Mouse (Mus musculus) regulatory T cell (primary cell): ENCODE data around the gene Olfr402.
"Not testable (repeated sequence)": the region's sequence is repeated elsewhere in the genome, so short reads cannot be mapped to it uniquely, and the experiment has no call there.

Source experiments
- in situ Hi-C: fragments of 300-600 bp; cut with MboI, MseI; formaldehyde crosslinking; loops from one replicate; pipeline ENCODE4 v1.15.1; 2025; ENCODE audit warnings: high pct_unique_total_duplicates

Gene Olfr402

DNA sequence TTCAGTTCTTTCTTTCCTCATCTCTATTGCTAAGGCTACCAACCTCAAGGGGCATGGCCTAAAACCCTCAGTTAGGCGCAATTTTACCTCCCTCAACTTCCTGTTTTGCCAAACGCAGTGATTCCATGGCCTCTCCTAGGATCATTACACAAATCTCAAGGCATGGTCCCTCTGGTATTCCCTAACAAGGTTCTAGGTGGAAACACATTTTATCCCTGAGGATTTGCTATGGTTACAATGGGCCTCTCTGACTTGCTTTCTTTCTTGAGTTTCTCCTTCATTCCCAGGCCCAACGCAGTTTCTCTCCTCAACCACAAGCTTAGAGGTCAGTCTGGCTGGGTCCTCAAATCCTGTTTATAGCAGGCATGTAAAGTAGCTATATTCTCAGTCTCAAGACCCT is at the start of gene Olfr402:
Gene Olfr402, plus strand, starts transcription at position 301 of the 400 bp plus-strand sequence.
- in situ Hi-C loops = no loop called here

DNA sequence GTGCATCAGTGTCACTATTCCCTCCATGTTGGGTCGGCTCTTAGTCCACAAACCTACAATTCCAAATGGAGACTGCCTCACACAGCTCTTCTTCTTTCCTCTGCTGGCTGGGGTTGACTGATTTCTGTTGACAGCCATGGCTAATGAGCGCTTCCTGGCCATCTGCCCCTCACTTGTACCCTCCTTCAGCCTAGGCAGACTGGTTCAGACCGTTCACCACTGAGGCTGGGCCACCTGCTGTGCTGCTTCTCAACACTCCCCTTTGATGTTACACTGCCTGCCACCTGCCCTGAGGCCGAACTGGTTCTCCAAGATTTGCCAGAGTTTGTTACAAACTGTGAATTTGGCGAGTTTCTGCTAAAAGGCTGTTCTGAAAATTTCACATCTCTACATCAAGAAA is 48.3 kb upstream of the Olfr402 start:
- in situ Hi-C loops = no loop called here

DNA sequence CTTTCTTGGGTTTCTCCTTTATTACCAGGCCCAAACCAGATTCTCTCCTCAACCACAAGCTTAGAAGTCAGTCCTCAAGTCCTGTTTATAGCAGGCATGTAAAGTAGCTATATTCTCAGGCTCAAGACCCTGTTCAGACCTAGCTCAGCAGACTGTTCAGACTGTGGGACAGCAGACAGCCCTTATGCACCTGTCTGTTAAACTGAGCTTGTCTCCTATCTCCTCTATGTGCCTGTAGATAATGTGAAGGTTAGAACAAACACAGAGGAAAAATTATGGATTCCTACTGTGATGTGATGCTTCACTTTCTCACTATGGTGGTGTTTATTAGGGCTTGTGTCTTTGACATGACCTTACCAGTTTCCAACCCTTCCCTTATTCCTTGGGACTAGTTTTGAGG is 39.9 kb upstream of the Olfr402 start, which contains the start of gene Olfr401:
Gene Olfr401, plus strand, starts transcription at position 301 of the 400 bp plus-strand sequence.
- in situ Hi-C loops = no loop called here

DNA sequence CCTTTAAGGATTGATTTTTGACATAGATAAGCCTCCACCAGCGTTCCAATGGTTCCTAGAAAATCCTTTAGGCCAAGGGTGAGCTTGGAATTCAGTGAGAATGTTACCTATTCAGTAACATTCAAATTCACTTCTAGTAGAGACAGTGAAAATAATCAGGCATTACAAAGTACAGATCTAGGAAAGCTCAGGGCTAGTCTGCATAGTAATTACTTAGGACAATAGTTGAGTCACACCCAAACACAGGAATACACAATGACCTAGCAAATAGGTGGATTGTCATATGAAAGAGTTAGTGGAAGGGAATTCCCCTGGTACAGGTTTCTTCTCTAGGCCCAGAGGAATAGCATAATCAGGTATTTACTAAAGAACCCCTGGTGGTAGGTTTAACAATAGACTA is 13.3 kb upstream of the Olfr402 start:
- in situ Hi-C loops = not testable (repeated sequence)

DNA sequence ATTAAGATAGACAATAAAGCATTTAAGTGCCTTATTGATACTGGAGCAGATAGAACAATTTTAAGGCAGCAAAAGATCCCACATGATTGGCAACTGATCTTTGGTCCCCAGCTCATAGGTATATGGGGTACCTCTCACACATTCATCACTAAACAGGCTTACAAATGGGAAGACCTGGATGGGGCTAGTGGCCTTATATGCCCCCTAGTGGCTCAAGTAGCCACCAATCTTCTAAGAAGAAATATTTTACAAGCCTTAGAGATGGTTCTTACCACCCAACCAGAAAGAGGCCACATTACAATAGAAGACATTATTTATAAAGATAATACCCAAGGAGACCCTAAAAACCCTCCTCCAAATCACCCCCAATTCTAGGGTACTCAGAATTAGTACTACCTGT is 7.5 kb upstream of the Olfr402 start:
- in situ Hi-C loops = no loop called here

DNA sequence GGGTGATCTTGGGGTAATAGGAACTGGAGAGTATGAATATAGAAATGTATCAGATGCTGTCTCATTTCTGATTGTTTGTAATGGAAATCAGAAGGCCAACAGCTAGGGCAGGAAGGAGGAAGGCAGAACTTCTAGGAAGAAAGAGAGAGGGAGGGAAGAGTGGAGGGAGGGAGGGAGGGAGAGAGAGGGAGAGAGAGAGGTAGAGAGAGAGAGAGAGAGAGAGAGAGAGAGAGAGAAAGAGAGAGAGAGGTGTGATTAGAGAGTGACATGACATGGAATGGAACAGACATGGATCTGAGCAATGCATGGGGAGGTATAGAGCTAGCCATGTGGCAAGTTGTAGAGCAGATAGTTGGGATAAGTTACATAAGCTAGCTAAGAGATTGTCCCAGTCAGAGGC is 15.4 kb downstream of the Olfr402 start:
- in situ Hi-C loops = no loop called here

DNA sequence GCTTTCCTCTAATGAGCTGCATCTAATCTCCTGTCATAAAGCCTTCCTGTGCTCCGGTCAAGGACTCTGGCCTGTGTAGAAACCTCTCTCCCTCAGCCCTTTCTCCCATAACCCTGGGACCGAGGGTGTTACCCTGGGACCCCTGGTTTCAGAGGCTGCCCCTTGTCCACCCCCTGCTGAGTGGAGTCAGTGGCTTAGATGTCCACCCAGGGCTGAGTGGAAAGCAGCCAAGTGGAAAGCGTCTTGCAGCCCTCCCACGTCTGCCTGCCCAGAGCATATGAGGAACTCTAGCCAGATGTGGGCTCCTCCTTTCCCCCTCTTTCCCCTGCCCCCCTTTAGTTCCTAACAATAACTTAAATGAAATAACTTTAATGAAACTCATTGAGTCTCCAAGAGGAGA is 29.8 kb downstream of the Olfr402 start:
- in situ Hi-C loops = no loop called here

DNA sequence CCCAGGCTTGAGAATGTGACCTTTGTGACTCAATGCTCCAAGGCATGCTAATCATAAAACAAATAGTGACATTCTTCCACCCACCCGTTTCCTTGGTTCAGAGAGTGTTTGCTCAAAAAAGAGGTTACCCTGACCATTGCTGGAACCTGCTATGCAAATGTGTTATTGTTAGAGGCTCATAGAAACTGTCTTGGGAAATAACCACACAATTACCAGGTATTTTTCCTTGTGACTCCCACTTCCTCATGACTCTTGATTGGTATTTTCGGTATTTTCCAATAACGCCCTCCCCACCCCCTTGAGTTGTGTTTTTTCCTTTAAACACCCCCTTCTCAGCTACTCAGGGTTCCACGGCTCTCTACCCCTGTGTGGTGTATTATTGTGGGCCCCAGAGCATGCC is 30.4 kb downstream of the Olfr402 start:
- in situ Hi-C loops = no loop called here

DNA sequence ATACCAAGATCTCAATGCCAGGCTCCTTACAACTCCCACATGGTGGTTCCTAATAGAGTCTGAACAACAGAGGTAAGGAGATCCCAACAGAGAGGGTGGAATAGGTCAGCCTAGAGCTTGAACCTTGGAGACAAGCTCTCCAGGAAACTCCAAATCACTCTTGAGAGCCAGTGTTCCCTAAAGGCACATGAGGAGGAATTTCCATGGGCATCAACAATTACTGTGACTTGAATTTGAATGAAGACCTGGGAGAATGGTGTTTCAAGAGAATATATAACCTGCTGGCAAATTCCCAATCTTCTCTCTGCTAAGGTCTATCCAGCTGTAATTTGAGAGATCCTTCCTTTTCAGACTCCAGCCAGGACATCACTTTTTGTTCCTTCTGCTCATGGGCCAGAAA is 32.6 kb downstream of the Olfr402 start, which contains the start of gene Olfr403:
Gene Olfr403, plus strand, starts transcription at position 301 of the 400 bp plus-strand sequence.
- in situ Hi-C loops = no loop called here
